Mouse (Mus musculus) stomach, embryonic 16.5 days (tissue): ENCODE measurements around the gene Mcm8. TPM values are rescaled to one million over a fixed set of nuclear protein-coding genes. Genes with fewer than 3 reads are reported as not detected.
A peak's percentile ranks its signal among the peaks of the same experiment; 100 is the strongest.

Source experiments
- ATAC-seq: fragments of 200-750 bp; cut with Nextera tagmentation; 2 replicates; pipeline ENCODE4 v1.8.0; 2017; ENCODE audit warnings: moderate number of reproducible peaks, moderate TSS enrichment; ENCODE audit not compliant: insufficient read depth, low FRiP score
- H3K27ac ChIP-seq: fragments of 300-500 bp; sonication (generic); 2 replicates; pipeline ENCODE4 v1.5.1; 2014; ENCODE audit warnings: low read length
- H3K27me3 ChIP-seq: fragments of 300-500 bp; sonication (generic); 2 replicates; pipeline ENCODE4 v1.6.1; 2014; ENCODE audit warnings: low read length, control low read depth, mixed read lengths; ENCODE audit not compliant: control insufficient read depth, insufficient read depth
- H3K36me3 ChIP-seq: fragments of 300-500 bp; sonication (generic); 2 replicates; pipeline ENCODE4 v1.6.1; 2014; ENCODE audit warnings: low read length; ENCODE audit not compliant: control insufficient read depth, insufficient read depth
- H3K4me1 ChIP-seq: fragments of 300-500 bp; sonication (generic); 2 replicates; pipeline ENCODE4 v1.6.1; 2014; ENCODE audit warnings: low read length, control low read depth, mixed read lengths; ENCODE audit not compliant: control insufficient read depth, insufficient read depth
- H3K4me2 ChIP-seq: fragments of 300-500 bp; sonication (generic); 2 replicates; pipeline ENCODE4 v1.6.1; 2014; ENCODE audit warnings: low read depth, low read length, mixed read lengths
- H3K4me3 ChIP-seq: fragments of 300-500 bp; sonication (generic); replicated peaks from 2 replicates; pipeline ENCODE4 v1.5.1; 2014; ENCODE audit warnings: mild to moderate bottlenecking, low read length
- H3K9ac ChIP-seq: fragments of 300-500 bp; sonication (generic); 2 replicates; pipeline ENCODE4 v1.6.1; 2014; ENCODE audit warnings: low read length
- H3K9me3 ChIP-seq: fragments of 300-500 bp; sonication (generic); replicated peaks from 2 replicates; pipeline ENCODE4 v1.6.1; 2016; ENCODE audit warnings: low read length, control low read depth; ENCODE audit not compliant: control insufficient read depth
- WGBS: fragments of 180-500 bp; shearing (Covaris S2); extraction: QIAGEN DNeasy Blood & Tissue Kit; methylation state at CpG from one replicate; pipeline ENCODE4 v1.1.7; 2014; 5-methylcytosine and 5-hydroxymethylcytosine counted together
- polyA plus RNA-seq: library from polyadenylated mRNA; unstranded; fragments of >200 nt; fragmentation: Nextera tagmentation; extraction: Ambion mirVana; gene quantifications from 2 replicates; pipeline ENCODE4 v1.2.1, GENCODE M21; 2015

Gene Mcm8
- polyA plus RNA-seq: 10.7 and 10.8 TPM in 2 replicates

DNA sequence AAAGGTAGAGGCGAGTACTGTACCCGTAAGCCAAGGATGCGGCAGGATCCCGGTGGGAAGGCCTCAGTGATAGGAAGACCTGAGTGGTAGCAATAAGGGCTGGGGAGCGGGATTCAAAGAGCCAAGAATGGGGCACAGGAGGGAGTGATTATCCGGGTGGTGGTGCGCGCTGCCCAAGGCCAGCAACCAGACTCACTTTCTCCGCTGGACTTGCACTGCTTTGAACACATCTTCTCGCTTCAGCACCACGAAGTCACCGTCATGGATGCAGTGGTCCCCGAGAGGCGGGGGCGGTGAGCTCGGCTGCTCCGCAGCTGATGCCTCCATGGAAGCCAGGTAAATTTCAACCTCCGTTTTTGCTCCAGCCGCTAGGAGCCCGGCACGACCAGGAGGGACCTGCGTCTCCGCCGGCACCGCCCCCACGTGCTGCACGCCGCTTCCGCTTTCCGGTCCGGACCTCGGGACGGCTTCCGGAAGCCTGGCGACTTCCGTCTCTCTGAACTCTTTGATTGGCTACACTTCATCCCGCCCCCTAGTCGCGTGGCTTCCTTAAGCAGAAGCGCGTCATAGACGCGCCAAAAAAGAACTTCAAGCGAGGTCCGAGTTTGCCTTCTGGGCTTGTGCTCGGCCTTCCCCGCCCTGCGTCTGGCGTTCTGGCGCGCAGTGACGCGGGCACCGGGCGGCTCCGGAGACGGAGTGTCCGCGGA is at the start of gene Mcm8, which contains the start of gene Trmt6:
TSS of gene Mcm8 (plus strand) at position 534 of the 707 bp plus-strand sequence.
TSS of gene Trmt6 (minus strand) at position 448 of the 707 bp plus-strand sequence.
- Histone ChIP-seq H3K36me3 (no peaks in the 10 kb centered on the region), H3K27me3 (no peaks in the 10 kb centered on the region), H3K27ac (peak within 1 kb of the TSS; percentile 77), H3K4me3 (peak within 1 kb of the TSS; percentile 87), H3K4me1 (peaks cover 8% of the 10 kb centered on the region), H3K4me2 (peak within 1 kb of the TSS; percentile 82), H3K9me3 (no peaks in the 10 kb centered on the region), H3K9ac (peak within 1 kb of the TSS; percentile 89)
- WGBS: under 1% methylated on average over 59 of the region's 59 CpGs
- peak; percentile 100 for ATAC-seq

GRCm38 (mm10) chr2:132770822-132771221 is 45.1 kb upstream of the Mcm8 start:
- Histone ChIP-seq H3K4me2 (no peak overlapping the region), H3K27me3 (no peaks in the 10 kb centered on the region), H3K4me3 (no peak overlapping the region), H3K9me3 (no peaks in the 10 kb centered on the region), H3K36me3 (no peaks in the 10 kb centered on the region), H3K27ac (no peak overlapping the region), H3K4me1 (no peaks in the 10 kb centered on the region), H3K9ac (no peak overlapping the region)
- WGBS: 54% methylated on average over 1 of the region's 1 CpGs
- no peak for ATAC-seq

- Histone ChIP-seq H3K4me3 (peak within 1 kb of the TSS; percentile 42), H3K36me3 (no peaks in the 10 kb centered on the region), H3K9me3 (no peaks in the 10 kb centered on the region), H3K27me3 (0 out of 2 replicates have a peak, but pooled peaks cover 5% of the 10 kb centered on the region), H3K27ac (no peak within 1 kb of the TSS), H3K4me1 (peaks cover 3% of the 10 kb centered on the region; the same call in 1 of the 2 replicates), H3K4me2 (peak within 1 kb of the TSS; percentile 70), H3K9ac (no peak within 1 kb of the TSS)
- 10% methylated on average over 4 of the region's 4 CpGs for WGBS
- no peak for ATAC-seq
Measured at GRCm38 (mm10) chr2:132780978-132781377, 35.0 kb upstream of the Mcm8 start, which contains the start of gene Chgb. Gene Chgb, plus strand, starts transcription at chr2:132781278.

- Histone ChIP-seq H3K4me2 (peak overlapping the region; percentile 70), H3K27ac (no peak overlapping the region), H3K4me1 (peaks cover 3% of the 10 kb centered on the region; the same call in 1 of the 2 replicates), H3K36me3 (no peaks in the 10 kb centered on the region), H3K9me3 (no peaks in the 10 kb centered on the region), H3K4me3 (peak overlapping the region; percentile 42), H3K9ac (no peak overlapping the region), H3K27me3 (0 out of 2 replicates have a peak, but pooled peaks cover 5% of the 10 kb centered on the region)
- WGBS: 1% methylated on average over 41 of the region's 41 CpGs
- ATAC-seq: peak; percentile 96
Measured at GRCm38 (mm10) chr2:132781439-132782068, 34.4 kb upstream of the Mcm8 start.

DNA sequence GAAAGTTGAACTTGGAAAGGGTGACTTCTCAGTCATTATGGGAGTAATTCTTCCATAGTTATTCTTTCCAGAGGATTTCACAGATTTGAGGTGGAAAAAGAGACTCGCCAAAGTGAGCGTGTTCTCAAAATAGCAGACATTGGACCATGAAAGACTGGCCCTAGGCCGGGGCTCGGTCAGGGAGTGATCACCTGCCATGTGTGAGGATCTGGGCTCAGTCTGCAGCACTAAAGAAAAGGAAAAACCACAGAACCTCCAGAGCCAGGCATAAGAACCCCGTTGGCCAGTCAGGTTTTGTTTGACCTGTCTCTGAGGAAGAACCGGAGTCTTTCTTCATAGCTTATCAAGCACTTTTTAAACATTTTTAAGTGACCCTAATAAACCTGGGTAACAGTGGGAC is 31.9 kb upstream of the Mcm8 start:
- Histone ChIP-seq H3K4me3 (no peak overlapping the region), H3K36me3 (no peaks in the 10 kb centered on the region), H3K9me3 (no peaks in the 10 kb centered on the region), H3K4me1 (peaks cover 3% of the 10 kb centered on the region; the same call in 1 of the 2 replicates), H3K9ac (no peak overlapping the region), H3K4me2 (no peak overlapping the region), H3K27me3 (0 out of 2 replicates have a peak, but pooled peaks cover 5% of the 10 kb centered on the region), H3K27ac (no peak overlapping the region)
- 70% methylated on average over 6 of the region's 6 CpGs for WGBS
- ATAC-seq: no peak

GRCm38 (mm10) chr2:132793441-132794203 is 22.3 kb upstream of the Mcm8 start:
- Histone ChIP-seq H3K27ac (no peak overlapping the region), H3K9me3 (no peaks in the 10 kb centered on the region), H3K9ac (no peak overlapping the region), H3K4me2 (no peak overlapping the region), H3K27me3 (no peaks in the 10 kb centered on the region), H3K4me1 (no peaks in the 10 kb centered on the region), H3K36me3 (no peaks in the 10 kb centered on the region), H3K4me3 (no peak overlapping the region)
- no peak for ATAC-seq
- WGBS: 84% methylated on average over 19 of the region's 19 CpGs

DNA sequence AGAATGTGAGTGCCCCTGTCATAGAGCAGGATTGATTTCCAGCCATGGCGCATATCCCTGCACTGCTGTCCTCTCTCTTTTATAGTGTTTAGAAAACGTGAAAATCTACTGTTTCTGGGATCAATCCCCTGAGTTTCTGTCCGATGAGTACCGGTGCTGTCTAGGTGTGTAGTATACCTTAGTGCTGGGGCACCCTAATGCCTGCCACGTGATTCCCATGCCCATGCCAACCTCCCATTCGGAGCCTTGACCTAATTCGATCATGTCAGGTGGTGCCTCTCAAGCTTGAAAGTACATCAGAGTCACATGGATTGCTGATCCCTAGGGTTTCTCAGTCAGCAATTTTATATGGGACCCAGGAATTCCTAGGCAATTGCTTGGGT is 21.7 kb upstream of the Mcm8 start:
- H3K4me3 ChIP-seq: no peak overlapping the region
- H3K4me1 ChIP-seq: no peaks in the 10 kb centered on the region
- H3K36me3 ChIP-seq: no peaks in the 10 kb centered on the region
- no peaks in the 10 kb centered on the region for H3K9me3 ChIP-seq
- H3K27ac ChIP-seq: no peak overlapping the region
- ATAC-seq: no peak
- no peaks in the 10 kb centered on the region for H3K27me3 ChIP-seq
- H3K4me2 ChIP-seq: no peak overlapping the region
- no peak overlapping the region for H3K9ac ChIP-seq
- WGBS: 81% methylated on average over 7 of the region's 7 CpGs

DNA sequence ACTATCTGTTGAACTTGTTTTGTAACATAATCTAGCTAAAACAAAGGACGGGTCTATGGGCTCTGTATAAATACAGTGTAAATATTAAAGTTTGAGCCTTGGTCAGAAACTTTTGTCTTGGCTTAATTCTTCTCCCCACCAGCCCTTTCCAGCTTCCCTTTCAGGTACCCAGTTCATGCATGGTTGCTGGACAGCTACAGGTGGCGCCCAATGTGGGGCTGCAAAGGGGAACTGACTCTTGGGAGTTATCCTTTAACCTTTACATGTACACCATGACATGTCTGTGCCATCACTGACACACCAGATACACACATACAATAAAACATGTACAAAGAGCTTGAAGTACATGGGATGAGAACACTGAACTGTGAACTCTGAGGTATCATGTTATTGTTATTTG is 13.0 kb upstream of the Mcm8 start:
- ATAC-seq: no peak
- no peaks in the 10 kb centered on the region for H3K4me1 ChIP-seq
- no peak overlapping the region for H3K27ac ChIP-seq
- peaks cover 28% of the 10 kb centered on the region for H3K36me3 ChIP-seq
- no peaks in the 10 kb centered on the region for H3K27me3 ChIP-seq
- WGBS: 79% methylated on average over 2 of the region's 2 CpGs
- H3K9me3 ChIP-seq: no peaks in the 10 kb centered on the region
- H3K4me3 ChIP-seq: no peak overlapping the region
- no peak overlapping the region for H3K4me2 ChIP-seq
- no peak overlapping the region for H3K9ac ChIP-seq
